Comparison of ENCODE assay signal across 10 mouse cellular contexts in genomic region chr4:83570569-83570968, GRCm38 (mm10). TPM values are rescaled to one million over a fixed set of nuclear protein-coding genes. Genes with fewer than 3 reads are reported as not detected.
DNase-seq lines count a peak whose midpoint lies in the region; ATAC-seq lines count a peak whose summit lies in the region.
"Had no signal": no experiment of that assay in that cellular context is flagged by ENCODE, and none has a peak within 500 bp of the region (broad histone marks: within the 10 kb centered on the region; RNA-seq: fewer than 3 reads in every experiment).

No protein-coding gene starts in this region.

- peaks cover 4% of the 10 kb centered on the region; the same call in 1 of the 2 replicates for H3K36me3 ChIP-seq in heart, embryonic 10.5 days
- H3K36me3 ChIP-seq: heart, embryonic 15.5 days; neural tube, embryonic 12.5 days had no signal

- 66% methylated on average over 6 of the region's 6 CpGs for WGBS in heart, embryonic 10.5 days

- no peak overlapping the region for H3K27ac ChIP-seq in heart, embryonic 10.5 days
- H3K27ac ChIP-seq: heart, embryonic 15.5 days; neural tube, embryonic 12.5 days had no signal

- peaks cover 11% of the 10 kb centered on the region for H3K4me1 ChIP-seq in heart, embryonic 10.5 days
- H3K4me1 ChIP-seq: neural tube, embryonic 12.5 days had no signal

- ATAC-seq in inflammation-experienced regulatory T-cells, adult 6 months: peak; percentile 84

- H3K4me3 ChIP-seq in heart, embryonic 10.5 days: no peak overlapping the region
- H3K4me3 ChIP-seq: heart, embryonic 15.5 days; neural tube, embryonic 12.5 days had no signal

- peak; percentile 28 for DNase-seq in heart, adult 8-10 months (ENCODE audit: low spot score)
- no peak for DNase-seq in heart, embryonic 10.5 days (ENCODE audit: low spot score)
- DNase-seq in 416B (ENCODE audit: low read depth): peak; percentile 78
- DNase-seq in adipocyte (ENCODE audit: low spot score): peak; percentile 50
- DNase-seq in adrenal gland, adult 18-20 months (ENCODE audit: low spot score in 2 of 2): no peak
- no peak for DNase-seq in yolk sac, embryonic 10.5 days (ENCODE audit: low spot score)
- DNase-seq in urinary bladder, adult 18-20 months (ENCODE audit: low spot score in 2 of 2): no peak

- H3K9me3 ChIP-seq in heart, embryonic 10.5 days: no peaks in the 10 kb centered on the region
- H3K9me3 ChIP-seq: heart, embryonic 15.5 days; neural tube, embryonic 12.5 days had no signal

- no peaks in the 10 kb centered on the region for H3K27me3 ChIP-seq in heart, embryonic 10.5 days (ENCODE audit: insufficient read depth, poor library complexity, severe bottlenecking)
- H3K27me3 ChIP-seq: heart, embryonic 15.5 days; neural tube, embryonic 12.5 days had no signal

RNA-seq across cellular contexts. Expression of gene Ccdc171, which starts 45.2 kb away (rescaled TPM):
- total RNA-seq in heart, adult 8-10 months (2022): 1 to 10 TPM in 2 of 4 experiments, under 1 TPM in 2; 0.33 to 1.5 (median 1.0) TPM
- polyA plus RNA-seq in heart, embryonic 10.5 days (2016; fragmentation: Nextera tagmentation; extraction: Ambion mirVana): 3.3 and 4.0 TPM in 2 replicates
- 10 to 100 TPM in 2 of 3 experiments, 1 to 10 TPM in 1; 6.4 to 15.4 (median 14.2) TPM for polyA plus RNA-seq in inflammation-experienced regulatory T-cells, adult 6 months (2017; shearing (Covaris generic))
- total RNA-seq in adrenal gland, adult 18-20 months (2021): 1 to 10 TPM; 1.8 to 2.4 TPM

Comparison
In these comparisons a context has a peak if more than half of its experiments do, and no peak if none do; other contexts are left out.
1. DNase-seq: peak in heart, adult 8-10 months (single experiment), 416B (single experiment) and adipocyte (single experiment); none in heart, embryonic 10.5 days (single experiment), adrenal gland, adult 18-20 months (0 of 2), yolk sac, embryonic 10.5 days (single experiment) and urinary bladder, adult 18-20 months (0 of 2).